Mouse (Mus musculus) bone marrow, adult 2 months (tissue): ENCODE results near the gene Gabbr2. TPM values are rescaled to one million over a fixed set of nuclear protein-coding genes. Genes with fewer than 3 reads are reported as not detected.

ENCODE experiments used
- H3K27ac ChIP-seq: fragments of 200-500 bp; 2 replicates; pipeline ENCODE4 v1.5.1; 2012; ENCODE audit warnings: low read depth, mild to moderate bottlenecking, control low read depth, inconsistent platforms, low read length; ENCODE audit not compliant: control insufficient read depth, poor library complexity, insufficient read depth
- H3K4me1 ChIP-seq: fragments of 200-500 bp; 2 replicates; pipeline ENCODE4 v1.6.1; 2011; ENCODE audit warnings: low read length; ENCODE audit not compliant: control insufficient read depth, insufficient read depth
- H3K4me3 ChIP-seq: fragments of 200-500 bp; replicated peaks from 2 replicates; pipeline ENCODE3; 2011; ENCODE audit warnings: mild to moderate bottlenecking, low read depth, low read length, control low read depth; ENCODE audit not compliant: control insufficient read depth
- CTCF ChIP-seq: fragments of 200-500 bp; IDR thresholded peaks from 2 replicates; pipeline ENCODE4 v1.5.1; 2011; ENCODE audit warnings: low read length, control low read depth; ENCODE audit not compliant: control insufficient read depth, insufficient read depth
- POLR2A ChIP-seq: fragments of 200-500 bp; IDR thresholded peaks from 2 replicates; pipeline ENCODE4 v1.6.1; 2011; ENCODE audit warnings: low read depth, mild to moderate bottlenecking, control low read depth, low read length, borderline replicate concordance; ENCODE audit not compliant: control insufficient read depth
- WGBS: fragments of 180-500 bp; shearing (Covaris S2); methylation state at CpG from one replicate; pipeline ENCODE4 v1.1.7; 2018; 5-methylcytosine and 5-hydroxymethylcytosine counted together
- polyA plus RNA-seq: library from polyadenylated mRNA; stranded (reverse); fragments of >200 nt; gene quantifications from 2 replicates; pipeline ENCODE4 v1.2.4, GENCODE M21; 2011; ENCODE audit warnings: low replicate concordance; ENCODE audit not compliant: missing spikeins, insufficient read depth, insufficient read length

Gene Gabbr2
- polyA plus RNA-seq, 1 experiment: 1.1 TPM

DNA sequence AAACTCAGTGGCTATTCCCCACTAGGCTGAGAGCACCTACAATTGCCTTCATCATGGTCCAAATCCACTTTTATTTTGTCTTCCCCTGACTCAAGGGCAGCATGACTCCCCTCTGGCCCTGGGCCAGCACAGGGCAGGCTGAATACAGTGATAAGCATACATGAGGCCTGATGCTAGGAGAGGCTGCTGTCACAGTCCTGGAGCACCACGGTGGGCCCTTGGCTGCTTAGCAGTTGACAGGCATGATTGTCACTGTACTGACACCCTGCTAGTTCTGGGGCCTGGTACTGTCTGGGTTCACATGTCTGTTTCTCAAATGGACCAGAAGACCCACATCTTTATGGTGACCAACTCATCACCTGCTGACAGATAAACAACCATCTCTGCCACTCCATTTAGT, 184.8 kb downstream of the Gabbr2 start:
- 44% methylated on average over 1 of the region's 1 CpGs for WGBS
- Histone ChIP-seq H3K4me3 (no peak overlapping the region), H3K4me1 (no peaks in the 10 kb centered on the region), H3K27ac (no peak overlapping the region)
- TF ChIP-seq CTCF (no peak), POLR2A (no peak)

DNA sequence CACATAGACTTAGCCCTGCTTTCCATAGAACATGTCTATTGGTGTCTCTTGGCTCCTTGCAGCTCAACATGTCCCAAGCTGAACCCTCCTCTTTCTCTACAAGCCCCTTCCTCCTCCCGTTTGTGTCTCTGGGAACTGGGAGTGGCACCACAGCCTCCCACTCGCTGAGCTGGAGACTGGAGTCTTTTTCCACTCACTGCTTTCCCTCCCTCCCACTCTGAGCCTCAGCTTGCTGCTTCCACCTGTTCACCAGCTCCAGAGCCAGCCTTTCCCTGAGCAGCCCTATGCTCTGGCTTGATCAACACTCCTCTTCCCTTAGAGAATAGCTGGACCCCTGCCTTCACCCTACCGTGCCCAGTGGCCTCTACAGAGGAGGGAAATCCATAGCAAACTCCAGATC, 185.8 kb downstream of the Gabbr2 start:
- Histone ChIP-seq H3K27ac (no peak overlapping the region), H3K4me3 (no peak overlapping the region), H3K4me1 (no peaks in the 10 kb centered on the region)
- TF ChIP-seq CTCF: no peak
- 71% methylated on average over 3 of the region's 3 CpGs for WGBS

DNA sequence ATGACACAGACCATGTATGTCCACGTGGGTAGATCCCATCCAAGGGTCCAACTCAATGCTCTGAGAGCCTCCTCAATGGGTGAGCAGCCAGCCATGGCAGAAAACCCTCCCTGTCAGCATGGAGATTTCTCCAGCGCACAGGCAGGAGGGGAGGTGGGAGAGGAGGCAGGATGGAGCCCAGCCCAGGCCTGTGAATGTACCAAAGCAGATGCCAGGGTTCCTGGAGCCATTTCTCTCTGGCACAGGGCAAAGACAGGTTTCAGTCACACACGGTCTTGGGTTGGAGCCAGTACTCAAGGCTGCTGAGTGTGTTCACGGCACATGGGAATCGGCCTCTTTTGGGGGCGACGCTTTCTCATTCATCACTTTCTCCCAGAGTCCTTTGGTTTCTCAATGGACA, 189.3 kb downstream of the Gabbr2 start:
- Histone ChIP-seq H3K27ac (no peak overlapping the region), H3K4me3 (no peak overlapping the region), H3K4me1 (no peaks in the 10 kb centered on the region)
- WGBS: 85% methylated on average over 7 of the region's 7 CpGs
- TF ChIP-seq POLR2A: no peak
- TF ChIP-seq CTCF: no peak

DNA sequence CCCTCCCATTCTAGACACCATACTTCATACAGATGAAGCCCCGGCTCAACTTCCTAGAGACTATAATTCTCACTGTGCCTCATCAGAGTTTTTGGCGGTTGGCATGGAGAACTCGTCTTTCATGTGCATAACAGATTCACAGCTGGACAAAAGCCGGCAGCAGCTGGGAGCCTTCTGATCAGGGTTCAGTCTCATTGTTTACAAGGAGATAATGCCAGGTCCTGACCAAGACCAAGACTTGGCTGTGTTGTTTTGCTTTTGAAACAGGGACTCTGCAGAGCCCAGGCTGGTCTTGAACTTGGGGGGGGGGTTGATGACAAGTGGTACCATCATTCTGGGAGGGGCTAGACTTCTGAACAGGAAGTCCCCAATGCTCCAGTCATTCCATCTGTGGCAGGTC, 191.8 kb downstream of the Gabbr2 start:
- WGBS: 77% methylated on average over 4 of the region's 4 CpGs
- no peak overlapping the region for H3K4me3 ChIP-seq
- H3K27ac ChIP-seq: no peak overlapping the region
- H3K4me1 ChIP-seq: no peaks in the 10 kb centered on the region
- TF ChIP-seq POLR2A (no peak), CTCF (no peak)

DNA sequence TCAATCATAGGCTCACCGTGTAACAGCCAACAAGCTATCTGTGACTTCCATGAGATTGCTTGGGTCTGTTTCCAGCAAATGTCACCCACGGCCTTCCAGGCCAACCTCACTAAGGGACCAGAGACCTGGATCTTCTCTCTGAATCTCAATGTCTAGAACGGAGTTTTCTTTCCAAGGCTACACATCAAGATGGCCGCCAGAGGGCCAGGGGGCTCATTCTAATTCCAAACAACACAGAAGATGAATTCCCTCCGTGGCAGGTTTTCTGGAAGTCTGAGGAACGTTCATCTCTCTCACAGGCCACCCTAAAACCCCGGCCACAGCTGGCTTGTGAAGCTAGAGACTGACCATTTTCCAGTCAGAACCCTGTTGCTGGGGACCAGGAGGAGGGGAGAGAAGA, 196.0 kb downstream of the Gabbr2 start:
- whole genome bisulfite sequencing: 78% methylated on average over 7 of the region's 7 CpGs
- TF ChIP-seq POLR2A: no peak
- no peak for TF ChIP-seq CTCF
- H3K4me1 ChIP-seq: peaks cover 1% of the 10 kb centered on the region; the same call in 1 of the 2 replicates
- no peak overlapping the region for H3K27ac ChIP-seq
- H3K4me3 ChIP-seq: no peak overlapping the region

DNA sequence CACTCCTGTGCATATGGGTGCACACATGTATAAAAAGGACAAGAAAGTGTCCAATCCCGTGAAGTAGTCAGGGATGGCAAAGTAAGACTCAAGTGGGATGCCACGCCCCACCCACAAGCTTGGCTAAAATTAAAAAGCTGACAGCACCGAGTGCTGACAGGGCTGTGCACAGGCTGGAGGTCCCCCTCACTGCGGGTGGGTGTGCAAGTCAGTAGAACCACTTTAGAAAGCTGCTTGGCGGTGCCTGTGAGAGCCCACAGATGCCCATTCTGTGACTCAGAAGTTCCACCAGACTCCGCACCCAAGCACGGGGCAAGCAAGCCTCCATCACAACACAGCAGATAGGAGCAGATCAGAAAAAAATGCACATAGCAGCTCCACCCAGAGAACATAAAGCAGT, 197.1 kb downstream of the Gabbr2 start:
- 80% methylated on average over 7 of the region's 7 CpGs for WGBS
- Histone ChIP-seq H3K4me3 (no peak overlapping the region), H3K27ac (no peak overlapping the region), H3K4me1 (peaks cover 1% of the 10 kb centered on the region; the same call in 1 of the 2 replicates)
- TF ChIP-seq POLR2A (no peak), CTCF (no peak)

DNA sequence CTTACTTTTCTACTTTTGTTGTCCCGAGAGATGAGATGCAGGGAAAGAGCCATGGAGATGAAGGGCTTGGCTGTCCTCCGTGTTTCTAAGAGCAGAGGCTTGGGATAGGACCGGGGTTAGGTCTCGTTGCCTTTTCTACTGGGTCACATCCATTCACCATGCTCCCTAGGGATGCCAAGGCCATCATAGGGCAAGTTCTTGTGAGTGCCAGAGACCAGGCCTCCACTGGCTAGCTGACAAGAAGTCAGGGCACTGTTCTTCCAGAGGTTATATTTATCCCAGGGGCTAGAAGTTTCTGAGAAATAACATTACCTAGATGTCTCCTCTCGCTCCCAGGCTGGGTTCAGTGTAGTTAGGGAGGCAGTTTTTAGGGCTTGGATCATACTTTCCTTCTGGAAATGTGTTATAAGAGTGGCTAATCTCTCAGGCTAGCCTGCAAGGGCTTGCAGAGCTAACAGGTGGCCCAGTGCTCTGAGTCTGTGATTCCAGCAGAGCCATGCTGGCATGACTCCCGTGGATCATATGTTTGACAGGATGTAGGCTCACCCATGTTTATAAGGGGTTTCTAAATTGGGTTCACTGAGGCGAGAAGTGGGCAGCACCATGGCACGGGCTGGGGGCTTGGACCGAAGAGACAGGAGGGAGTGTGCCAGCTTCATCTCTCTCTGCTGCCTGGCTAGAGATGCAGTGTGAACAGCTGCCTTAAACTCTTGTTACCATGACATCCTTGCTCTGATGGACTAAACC, 199.2 kb downstream of the Gabbr2 start:
- no peak overlapping the region for H3K27ac ChIP-seq
- peaks cover 1% of the 10 kb centered on the region; the same call in 1 of the 2 replicates for H3K4me1 ChIP-seq
- WGBS: 76% methylated on average over 9 of the region's 9 CpGs
- TF ChIP-seq CTCF (no peak), POLR2A (no peak)
- H3K4me3 ChIP-seq: no peak overlapping the region

DNA sequence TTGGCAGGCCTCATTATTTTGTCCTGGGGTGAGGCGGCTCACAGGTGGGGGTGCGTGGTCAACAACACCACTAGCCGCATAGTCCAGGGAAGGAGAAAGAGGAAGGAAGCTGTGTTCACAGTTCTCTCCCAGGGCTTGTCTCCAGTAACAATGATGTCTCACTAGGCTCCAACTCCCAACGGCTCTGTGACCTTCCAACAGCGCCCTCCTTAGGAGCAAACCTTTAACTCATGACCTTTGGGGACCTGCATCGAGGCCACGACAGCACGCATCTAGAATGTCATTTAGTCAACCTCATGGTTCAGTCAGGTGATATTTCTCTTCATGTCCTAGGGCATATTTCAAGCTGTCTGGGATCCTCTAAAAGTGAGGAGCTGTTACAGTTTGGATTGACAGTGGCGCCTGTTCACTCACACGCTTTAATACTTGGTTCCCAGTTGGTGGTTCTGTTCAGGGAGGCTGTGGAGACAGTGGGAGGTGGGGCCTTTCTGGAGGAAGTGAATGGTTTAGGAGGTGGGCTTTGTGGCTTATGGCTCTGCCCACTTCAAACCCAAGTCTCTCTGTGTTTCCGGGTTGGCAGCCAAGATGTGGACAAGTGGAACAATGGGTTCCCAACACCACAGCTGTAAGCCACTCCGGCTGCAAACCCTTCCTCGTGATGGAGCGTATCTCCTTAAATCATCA, 200.3 kb downstream of the Gabbr2 start:
- 16% methylated on average over 14 of the region's 14 CpGs for WGBS
- Histone ChIP-seq H3K27ac (no peak overlapping the region), H3K4me3 (no peak overlapping the region), H3K4me1 (peaks cover 1% of the 10 kb centered on the region; the same call in 1 of the 2 replicates)
- no peak for TF ChIP-seq CTCF
- no peak for TF ChIP-seq POLR2A
